In genomic region chr6:17308661-17309060, GRCm38 (mm10) we compare ENCODE assay signal across 10 mouse cellular contexts. TPM values are rescaled to one million over a fixed set of nuclear protein-coding genes. Genes with fewer than 3 reads are reported as not detected.
A peak's percentile ranks its signal among the peaks of the same experiment; 100 is the strongest.
DNase-seq lines count a peak whose midpoint lies in the region; ATAC-seq and TF ChIP-seq lines count a peak whose summit lies in the region.
"Had no signal": no experiment of that assay in that cellular context is flagged by ENCODE, and none has a peak within 500 bp of the region (broad histone marks: within the 10 kb centered on the region; RNA-seq: fewer than 3 reads in every experiment).

No protein-coding gene starts in this region.

- H3K4me2 ChIP-seq in heart, embryonic 16.5 days (ENCODE audit: low read depth, low read length) = peak overlapping the region; percentile 99
- peak overlapping the region; percentile 95; the same call in 1 of the 2 replicates for H3K4me2 ChIP-seq in neural tube, embryonic 15.5 days

- no peak overlapping the region for H3K27ac ChIP-seq in layer of hippocampus, adult 2 months
- peak overlapping the region; percentile 28; the same call in 1 of the 2 replicates for H3K27ac ChIP-seq in heart, embryonic 16.5 days (ENCODE audit: low read length)
- H3K27ac ChIP-seq in neural tube, embryonic 15.5 days (replicated peaks) = no peak overlapping the region

- peak overlapping the region; percentile 4; the same call in 1 of the 2 replicates for H3K4me3 ChIP-seq in layer of hippocampus, adult 2 months
- H3K4me3 ChIP-seq in heart, embryonic 16.5 days (ENCODE audit: low read length) = peak overlapping the region; percentile 76
- H3K4me3 ChIP-seq in neural tube, embryonic 15.5 days (replicated peaks) = no peak overlapping the region

- peaks cover 6% of the 10 kb centered on the region for H3K4me1 ChIP-seq in heart, embryonic 16.5 days (ENCODE audit: control insufficient read depth, insufficient read depth, low read length)
- peaks cover 25% of the 10 kb centered on the region for H3K4me1 ChIP-seq in neural tube, embryonic 15.5 days

- ATAC-seq in heart, embryonic 16.5 days (replicated peaks; ENCODE audit: extremely low read depth, insufficient read depth, low FRiP score) = no peak
- ATAC-seq in neural tube, embryonic 15.5 days (ENCODE audit: low FRiP score) = no peak

- peaks cover 4% of the 10 kb centered on the region; the same call in 1 of the 2 replicates for H3K27me3 ChIP-seq in heart, embryonic 16.5 days (ENCODE audit: control insufficient read depth, insufficient read depth, low read length)
- H3K27me3 ChIP-seq in neural tube, embryonic 15.5 days (replicated peaks) = peaks cover 16% of the 10 kb centered on the region

- TF ChIP-seq CTCF in layer of hippocampus, adult 2 months (conservative IDR thresholded peaks at IDR 0.05) = no peak

- 40% methylated on average over 2 of the region's 2 CpGs for WGBS in heart, embryonic 16.5 days
- 57% methylated on average over 2 of the region's 2 CpGs for WGBS in neural tube, embryonic 15.5 days

- H3K36me3 ChIP-seq in heart, embryonic 16.5 days (ENCODE audit: control insufficient read depth, insufficient read depth) = no peaks in the 10 kb centered on the region
- H3K36me3 ChIP-seq in neural tube, embryonic 15.5 days = no peaks in the 10 kb centered on the region

- DNase-seq in adrenal gland, postnatal 10 days = peak; percentile 31
- no peak for DNase-seq in adrenal gland, postnatal 25 days
- DNase-seq in layer of hippocampus, adult 2 months (ENCODE audit: low spot score in 2 of 2) = no peak
- no peak for DNase-seq in layer of hippocampus, postnatal 36 days
- no peak for DNase-seq in liver
- no peak for DNase-seq in right cerebral cortex, adult 2 months (ENCODE audit: low spot score in 2 of 2)
- DNase-seq: B cell, adult 2 months; cerebellum, adult 18-20 months had no signal

- no peak overlapping the region; the same call in 1 of the 2 replicates for H3K9ac ChIP-seq in heart, embryonic 16.5 days (ENCODE audit: low read length)
- no peak overlapping the region for H3K9ac ChIP-seq in neural tube, embryonic 15.5 days (replicated peaks)

- no peaks in the 10 kb centered on the region for H3K9me3 ChIP-seq in heart, embryonic 16.5 days (replicated peaks; ENCODE audit: control insufficient read depth, low read length)
- no peaks in the 10 kb centered on the region for H3K9me3 ChIP-seq in neural tube, embryonic 15.5 days (replicated peaks)

RNA-seq across cellular contexts. Expression of gene Cav1, which starts 2.5 kb away (rescaled TPM):
- total RNA-seq in adrenal gland, postnatal 10 days (2021) = 100 to 1,000 TPM; 503 to 507 TPM
- 90.9 and 95.2 TPM in 2 replicates for total RNA-seq in adrenal gland, postnatal 25 days (2021)
- total RNA-seq in layer of hippocampus, adult 2 months (2021) = 10 to 100 TPM; 17.0 to 30.6 TPM
- 10 to 100 TPM; 18.7 to 24.5 TPM for total RNA-seq in layer of hippocampus, postnatal 36 days (2021)
- 371 and 412 TPM in 2 replicates for polyA plus RNA-seq in heart, embryonic 16.5 days (2015; fragmentation: Nextera tagmentation; extraction: Ambion mirVana)
- 39.2 and 72.5 TPM in 2 replicates for polyA plus RNA-seq in neural tube, embryonic 15.5 days (2015; fragmentation: Nextera tagmentation; extraction: Ambion mirVana)

RNA-seq across cellular contexts. Expression of gene Cav2, which starts 27.7 kb away (rescaled TPM):
- total RNA-seq in adrenal gland, postnatal 10 days (2021) = 10 to 100 TPM; 53.3 to 63.3 TPM
- total RNA-seq in adrenal gland, postnatal 25 days (2021) = 34.6 and 37.6 TPM in 2 replicates
- 10 to 100 TPM; 21.8 to 22.1 TPM for total RNA-seq in layer of hippocampus, adult 2 months (2021)
- 10 to 100 TPM; 19.9 to 23.3 TPM for total RNA-seq in layer of hippocampus, postnatal 36 days (2021)
- polyA plus RNA-seq in heart, embryonic 16.5 days (2015; fragmentation: Nextera tagmentation; extraction: Ambion mirVana) = 44.5 and 47.5 TPM in 2 replicates
- 22.5 and 23.3 TPM in 2 replicates for polyA plus RNA-seq in neural tube, embryonic 15.5 days (2015; fragmentation: Nextera tagmentation; extraction: Ambion mirVana)
